Comparison of ENCODE assay signal across 8 mouse cellular contexts in genomic region chr15:79029519-79030241, GRCm38 (mm10). TPM values are rescaled to one million over a fixed set of nuclear protein-coding genes. Genes with fewer than 3 reads are reported as not detected.
DNase-seq lines count a peak whose midpoint lies in the region; ATAC-seq lines count a peak whose summit lies in the region.

No protein-coding gene starts in this region.

- no peak for ATAC-seq in heart, embryonic 13.5 days (ENCODE audit: extremely low read depth, insufficient number of reproducible peaks, low FRiP score, low TSS enrichment)
- ATAC-seq in heart, embryonic 14.5 days (ENCODE audit: insufficient number of reproducible peaks, insufficient read depth, low FRiP score, low read depth) = no peak
- ATAC-seq in liver, embryonic 15.5 days (ENCODE audit: insufficient read depth) = no peak

- peak overlapping the region; percentile 72 for H3K27ac ChIP-seq in heart, embryonic 13.5 days (replicated peaks)
- peak overlapping the region; percentile 28 to 95; a peak in 2 of 4 replicates for H3K27ac ChIP-seq in heart, embryonic 14.5 days (replicated peaks in 1 of 2; ENCODE audit: control insufficient read depth in 1 of 2, insufficient read depth in 1 of 2, low read depth in 2 of 2, low read length in 2 of 2)
- H3K27ac ChIP-seq in liver, embryonic 15.5 days (replicated peaks) = peak overlapping the region; percentile 41; the same call in 1 of the 2 replicates

- peak overlapping the region; percentile 77 for H3K4me3 ChIP-seq in heart, embryonic 13.5 days
- peak overlapping the region; percentile 64 to 81 for H3K4me3 ChIP-seq in heart, embryonic 14.5 days (ENCODE audit: control insufficient read depth in 1 of 2, insufficient read depth in 1 of 2, low read depth in 1 of 2, low read length in 2 of 2)
- H3K4me3 ChIP-seq in liver, embryonic 15.5 days (replicated peaks) = peak overlapping the region; percentile 65

- intact Hi-C loops in heart, postnatal 25 days (cut with DNase I) = loop anchor here (2.0 kb wide), 1 partner anchor 47 kb away; no protein-coding TSS in a partner anchor

- peaks cover 44% of the 10 kb centered on the region for H3K4me1 ChIP-seq in heart, embryonic 13.5 days
- H3K4me1 ChIP-seq in heart, embryonic 14.5 days (ENCODE audit: control insufficient read depth in 2 of 2, insufficient read depth in 2 of 2, low read length in 2 of 2) = peaks cover 24 to 27% of the 10 kb centered on the region in 2 experiments
- peaks cover 55% of the 10 kb centered on the region for H3K4me1 ChIP-seq in liver, embryonic 15.5 days (replicated peaks)

- H3K9ac ChIP-seq in heart, embryonic 13.5 days = peak overlapping the region; percentile 99
- H3K9ac ChIP-seq in heart, embryonic 14.5 days (ENCODE audit: low read length) = peak overlapping the region; percentile 99
- peak overlapping the region; percentile 18; the same call in 1 of the 2 replicates for H3K9ac ChIP-seq in liver, embryonic 15.5 days

- peaks cover 7% of the 10 kb centered on the region for H3K27me3 ChIP-seq in heart, embryonic 13.5 days (replicated peaks)
- H3K27me3 ChIP-seq in heart, embryonic 14.5 days (ENCODE audit: control insufficient read depth, insufficient read depth, low read length) = no peaks in the 10 kb centered on the region
- peaks cover 80% of the 10 kb centered on the region for H3K27me3 ChIP-seq in liver, embryonic 15.5 days

- no peak for DNase-seq in heart, postnatal 25 days (ENCODE audit: low spot score)
- DNase-seq in MN1 (ENCODE audit: low spot score) = peak; percentile 42
- DNase-seq in urinary bladder, adult 18-20 months (ENCODE audit: low spot score in 2 of 2) = no peak
- no peak for DNase-seq in adrenal gland, adult 8-10 months
- DNase-seq in adrenal gland, postnatal 25 days = no peak

- peak overlapping the region; percentile 98 for H3K4me2 ChIP-seq in heart, embryonic 13.5 days
- H3K4me2 ChIP-seq in heart, embryonic 14.5 days (ENCODE audit: low read length) = peak overlapping the region; percentile 97
- peak overlapping the region; percentile 81 for H3K4me2 ChIP-seq in liver, embryonic 15.5 days

- no peaks in the 10 kb centered on the region for H3K9me3 ChIP-seq in heart, embryonic 13.5 days
- H3K9me3 ChIP-seq in heart, embryonic 14.5 days (ENCODE audit: control insufficient read depth, low read length) = no peaks in the 10 kb centered on the region
- no peaks in the 10 kb centered on the region for H3K9me3 ChIP-seq in liver, embryonic 15.5 days (replicated peaks)

- H3K36me3 ChIP-seq in heart, embryonic 13.5 days = no peaks in the 10 kb centered on the region
- no peaks in the 10 kb centered on the region for H3K36me3 ChIP-seq in heart, embryonic 14.5 days (ENCODE audit: control insufficient read depth, insufficient read depth, low read length)
- H3K36me3 ChIP-seq in liver, embryonic 15.5 days (replicated peaks) = no peaks in the 10 kb centered on the region

- 7% methylated on average over 11 of the region's 11 CpGs for WGBS in heart, embryonic 13.5 days
- 11% methylated on average over 11 of the region's 11 CpGs for WGBS in heart, embryonic 14.5 days
- 9% methylated on average over 11 of the region's 11 CpGs for WGBS in liver, embryonic 15.5 days (ENCODE audit: insufficient replicate concordance)

RNA-seq across cellular contexts. Expression of gene H1f0, which starts 1.4 kb away (rescaled TPM):
- 237 and 238 TPM in 2 replicates for polyA plus RNA-seq in heart, embryonic 13.5 days (2015; fragmentation: Nextera tagmentation; extraction: Ambion mirVana)
- 10 to 100 TPM; 95.9 to 98.4 TPM for total RNA-seq in heart, postnatal 25 days (2021)
- 102 and 117 TPM in 2 replicates for polyA plus RNA-seq in heart, embryonic 14.5 days (2014; fragmentation: Nextera tagmentation; extraction: Ambion mirVana)
- polyA plus RNA-seq in liver, embryonic 15.5 days (2015; fragmentation: Nextera tagmentation; extraction: Ambion mirVana) = 118 and 121 TPM in 2 replicates
- 100 to 1,000 TPM; 122 to 250 (median 176) TPM for total RNA-seq in adrenal gland, adult 8-10 months (2022)
- 159 and 217 TPM in 2 replicates for total RNA-seq in adrenal gland, postnatal 25 days (2021)

RNA-seq across cellular contexts. Expression of gene Galr3, which starts 12.0 kb away (rescaled TPM):
- not detected in 2 replicates for polyA plus RNA-seq in heart, embryonic 13.5 days (2015; fragmentation: Nextera tagmentation; extraction: Ambion mirVana)
- total RNA-seq in heart, postnatal 25 days (2021) = not detected
- not detected in 2 replicates for polyA plus RNA-seq in heart, embryonic 14.5 days (2014; fragmentation: Nextera tagmentation; extraction: Ambion mirVana)
- polyA plus RNA-seq in liver, embryonic 15.5 days (2015; fragmentation: Nextera tagmentation; extraction: Ambion mirVana) = 0.17 TPM in 1 of 2 replicates, not detected in the other
- under 1 TPM in 3 of 4 experiments, not detected in 1; 0.28 to 0.31 (median 0.30) TPM for total RNA-seq in adrenal gland, adult 8-10 months (2022)
- total RNA-seq in adrenal gland, postnatal 25 days (2021) = 0.39 TPM in 1 of 2 replicates, not detected in the other

RNA-seq across cellular contexts. Expression of gene Ankrd54, which starts 33.0 kb away (rescaled TPM):
- polyA plus RNA-seq in heart, embryonic 13.5 days (2015; fragmentation: Nextera tagmentation; extraction: Ambion mirVana) = 23.9 and 25.4 TPM in 2 replicates
- total RNA-seq in heart, postnatal 25 days (2021) = 1 to 10 TPM; 7.4 to 7.5 TPM
- polyA plus RNA-seq in heart, embryonic 14.5 days (2014; fragmentation: Nextera tagmentation; extraction: Ambion mirVana) = 20.2 and 23.0 TPM in 2 replicates
- polyA plus RNA-seq in liver, embryonic 15.5 days (2015; fragmentation: Nextera tagmentation; extraction: Ambion mirVana) = 47.9 and 55.1 TPM in 2 replicates
- 10 to 100 TPM; 24.6 to 34.9 (median 28.2) TPM for total RNA-seq in adrenal gland, adult 8-10 months (2022)
- total RNA-seq in adrenal gland, postnatal 25 days (2021) = 20.4 and 27.4 TPM in 2 replicates

RNA-seq across cellular contexts. Expression of gene Eif3l, which starts 45.3 kb away (rescaled TPM):
- polyA plus RNA-seq in heart, embryonic 13.5 days (2015; fragmentation: Nextera tagmentation; extraction: Ambion mirVana) = 154 and 160 TPM in 2 replicates
- total RNA-seq in heart, postnatal 25 days (2021) = 10 to 100 TPM; 68.9 to 71.5 TPM
- 144 and 153 TPM in 2 replicates for polyA plus RNA-seq in heart, embryonic 14.5 days (2014; fragmentation: Nextera tagmentation; extraction: Ambion mirVana)
- 116 and 117 TPM in 2 replicates for polyA plus RNA-seq in liver, embryonic 15.5 days (2015; fragmentation: Nextera tagmentation; extraction: Ambion mirVana)
- 100 to 1,000 TPM; 136 to 157 (median 140) TPM for total RNA-seq in adrenal gland, adult 8-10 months (2022)
- 150 and 151 TPM in 2 replicates for total RNA-seq in adrenal gland, postnatal 25 days (2021)

Comparison
In these comparisons a context has a peak if more than half of its experiments do, and no peak if none do; other contexts are left out.
1. H3K9ac ChIP-seq: peak in every context shown above with its lines; median percentile 99 in heart, embryonic 13.5 days; 99 in heart, embryonic 14.5 days; 18 in liver, embryonic 15.5 days.